Mouse (Mus musculus) limb, embryonic 14.5 days (tissue): ENCODE results near the gene Fbxw2. TPM values are rescaled to one million over a fixed set of nuclear protein-coding genes. Genes with fewer than 3 reads are reported as not detected.

Experiments used
- ATAC-seq: fragments of 200-750 bp; cut with Nextera tagmentation; 2 replicates; pipeline ENCODE4 v1.8.0; 2017; ENCODE audit warnings: low read depth, moderate number of reproducible peaks, moderate TSS enrichment; ENCODE audit not compliant: low FRiP score
- DNase-seq: peaks from one replicate; pipeline ENCODE4 v3.0.0-alpha.2; 2015; ENCODE audit warnings: low spot score
- H3K27ac ChIP-seq: fragments of 300-500 bp; sonication (generic); replicated peaks from 2 replicates; pipeline ENCODE4 v1.5.1; 2014; ENCODE audit warnings: low read depth, mild to moderate bottlenecking, low read length, moderate library complexity, mixed read lengths
- H3K27me3 ChIP-seq: fragments of 300-500 bp; sonication (generic); 2 replicates; pipeline ENCODE4 v1.6.1; 2014; ENCODE audit warnings: low read length, mixed read lengths; ENCODE audit not compliant: control insufficient read depth, insufficient read depth
- H3K36me3 ChIP-seq: fragments of 300-500 bp; sonication (generic); 2 replicates; pipeline ENCODE4 v1.6.1; 2014; ENCODE audit warnings: mild to moderate bottlenecking, low read length, moderate library complexity, mixed read lengths; ENCODE audit not compliant: control insufficient read depth, insufficient read depth
- H3K4me1 ChIP-seq: fragments of 300-500 bp; sonication (generic); 2 replicates; pipeline ENCODE4 v1.6.1; 2014; ENCODE audit warnings: antibody characterized with exemption, low read length, mixed read lengths; ENCODE audit not compliant: control insufficient read depth, insufficient read depth
- H3K4me2 ChIP-seq: fragments of 300-500 bp; sonication (generic); replicated peaks from 2 replicates; pipeline ENCODE4 v1.6.1; 2014; ENCODE audit warnings: low read depth, mild to moderate bottlenecking, low read length, moderate library complexity; ENCODE audit not compliant: severe bottlenecking
- H3K4me3 ChIP-seq: fragments of 300-500 bp; sonication (generic); replicated peaks from 2 replicates; pipeline ENCODE4 v1.5.1; 2014; ENCODE audit warnings: low read length
- H3K9ac ChIP-seq: fragments of 300-500 bp; sonication (generic); 2 replicates; pipeline ENCODE4 v1.6.1; 2014; ENCODE audit warnings: mild to moderate bottlenecking, low read depth, low read length, moderate library complexity; ENCODE audit not compliant: severe bottlenecking
- H3K9me3 ChIP-seq: fragments of 300-500 bp; sonication (generic); 2 replicates; pipeline ENCODE4 v1.6.1; 2016; ENCODE audit warnings: low read length; ENCODE audit not compliant: control insufficient read depth
- POLR2A ChIP-seq: fragments of 200-500 bp; IDR thresholded peaks from 2 replicates; pipeline ENCODE4 v1.8.0; 2012; ENCODE audit warnings: inconsistent platforms, mild to moderate bottlenecking, moderate library complexity, borderline replicate concordance; ENCODE audit not compliant: insufficient read depth, insufficient read length; ENCODE audit errors: extremely low read depth
- WGBS: fragments of 180-500 bp; shearing (Covaris S2); extraction: QIAGEN DNeasy Blood & Tissue Kit; methylation state at CpG from one replicate; pipeline ENCODE4 v1.1.7; 2014; 5-methylcytosine and 5-hydroxymethylcytosine counted together
- polyA plus RNA-seq, 2 experiments: library from polyadenylated mRNA; depleted of rRNA in 1 of 2; stranded (reverse) in 1 of 2; unstranded in 1 of 2; fragments of >200 nt; fragmentation: Nextera tagmentation in 1 of 2; extraction: Ambion mirVana in 1 of 2; gene quantifications; 2 replicates each; pipeline versions ENCODE4 v1.2.1 to v1.2.3; 2012 to 2014

The Fbxw2 gene
- polyA plus RNA-seq, 2 experiments = 55.1 to 68.3 TPM

- DNase-seq = no peak
- ATAC-seq = no peak
- H3K36me3 ChIP-seq = peaks cover 60% of the 10 kb centered on the region
- no peak overlapping the region for H3K9ac ChIP-seq
- H3K9me3 ChIP-seq = no peaks in the 10 kb centered on the region
- WGBS = 80% methylated on average over 4 of the region's 4 CpGs
- peaks cover 37% of the 10 kb centered on the region for H3K4me1 ChIP-seq
- peak overlapping the region; percentile 76 for H3K4me2 ChIP-seq
- TF ChIP-seq POLR2A = no peak
- H3K4me3 ChIP-seq = peak overlapping the region; percentile 98
- no peaks in the 10 kb centered on the region for H3K27me3 ChIP-seq
- H3K27ac ChIP-seq = no peak overlapping the region
These were observed 52.4 kb downstream of the Fbxw2 start for GRCm38 (mm10) chr2:34773673-34774072.

GRCm38 (mm10) chr2:34772252-34773235 lies 53.6 kb downstream of the Fbxw2 start:
- peak overlapping the region; percentile 89 for H3K27ac ChIP-seq
- H3K36me3 ChIP-seq = peaks cover 48% of the 10 kb centered on the region
- WGBS = 3% methylated on average over 50 of the region's 50 CpGs
- no peaks in the 10 kb centered on the region for H3K27me3 ChIP-seq
- ATAC-seq (peak; percentile 11; the same call in 1 of the 2 replicates), DNase-seq (peak; percentile 47)
- TF ChIP-seq POLR2A = no peak
- H3K4me3 ChIP-seq = peak overlapping the region; percentile 98
- peaks cover 37% of the 10 kb centered on the region for H3K4me1 ChIP-seq
- H3K4me2 ChIP-seq = peak overlapping the region; percentile 76
- peak overlapping the region; percentile 98 for H3K9ac ChIP-seq
- no peaks in the 10 kb centered on the region for H3K9me3 ChIP-seq

GRCm38 (mm10) chr2:34771368-34772226 lies 54.5 kb downstream of the Fbxw2 start, which contains the start of gene Hspa5:
Gene Hspa5, plus strand, starts transcription at chr2:34771970.
- Histone ChIP-seq H3K9ac (peak within 1 kb of the TSS; percentile 98), H3K27me3 (no peaks in the 10 kb centered on the region), H3K4me2 (peak within 1 kb of the TSS; percentile 76), H3K4me1 (peaks cover 32% of the 10 kb centered on the region), H3K9me3 (no peaks in the 10 kb centered on the region), H3K4me3 (peak within 1 kb of the TSS; percentile 98), H3K27ac (peak within 1 kb of the TSS; percentile 90), H3K36me3 (peaks cover 39% of the 10 kb centered on the region)
- WGBS = under 1% methylated on average over 57 of the region's 60 CpGs
- DNase-seq (peak; percentile 100), ATAC-seq (peak; percentile 98)
- peak; percentile 100 for TF ChIP-seq POLR2A

- Histone ChIP-seq H3K4me1 (peaks cover 29% of the 10 kb centered on the region), H3K9me3 (no peaks in the 10 kb centered on the region), H3K4me3 (peak overlapping the region; percentile 98), H3K4me2 (peak overlapping the region; percentile 61), H3K9ac (peak overlapping the region; percentile 84), H3K27ac (peak overlapping the region; percentile 90), H3K27me3 (no peaks in the 10 kb centered on the region), H3K36me3 (peaks cover 32% of the 10 kb centered on the region)
- no peak for TF ChIP-seq POLR2A
- no peak for DNase-seq
- 5% methylated on average over 6 of the region's 6 CpGs for WGBS
- ATAC-seq = no peak
These were observed 55.2 kb downstream of the Fbxw2 start for GRCm38 (mm10) chr2:34770951-34771350.

GRCm38 (mm10) chr2:34770049-34770448 lies 56.1 kb downstream of the Fbxw2 start:
- no peaks in the 10 kb centered on the region for H3K9me3 ChIP-seq
- 95% methylated on average over 2 of the region's 2 CpGs for WGBS

More at GRCm38 (mm10) chr2:34770049-34770448, 56.1 kb downstream of the Fbxw2 start:
- Histone ChIP-seq H3K4me3 (no peak overlapping the region; the same call in 1 of the 2 replicates), H3K4me1 (peaks cover 20% of the 10 kb centered on the region), H3K4me2 (no peak overlapping the region), H3K9ac (no peak overlapping the region), H3K27me3 (no peaks in the 10 kb centered on the region), H3K27ac (no peak overlapping the region), H3K36me3 (peaks cover 23% of the 10 kb centered on the region)
- ATAC-seq (no peak), DNase-seq (no peak)
- no peak for TF ChIP-seq POLR2A
